Mouse (Mus musculus): ENCODE measurements around the gene Trabd2b. TPM values are rescaled to one million over a fixed set of nuclear protein-coding genes. Genes with fewer than 3 reads are reported as not detected.

Trabd2b gene
- total RNA-seq (2021), result 10 to 100 TPM; 60.1 to 69.8 TPM
- polyA plus RNA-seq (2012; rRNA removed), result 29.1 and 42.7 TPM in 2 replicates
- long read RNA-seq, full-length matches to known transcripts, result 30 of 44 reads
- long read RNA-seq, partial matches to known transcripts, result 2 of 44 reads
- long read RNA-seq, other reads (novel, unspliced or antisense), result 12 of 44 reads

GRCm38 (mm10) chr4:114406355-114407101, at the start of gene Trabd2b:
TSS of gene Trabd2b (plus strand) at chr4:114406724.
- Histone ChIP-seq H3K27me3 (ENCODE audit: control insufficient read depth, insufficient read depth, low read length) (no peaks in the 10 kb centered on the region), H3K4me1 (ENCODE audit: control insufficient read depth, insufficient read depth, low read length) (peaks cover 5% of the 10 kb centered on the region), H3K9ac (ENCODE audit: low read depth, low read length) (peak within 1 kb of the TSS; percentile 97), H3K36me3 (ENCODE audit: control insufficient read depth, insufficient read depth, low read length) (no peaks in the 10 kb centered on the region), H3K79me2 (replicated peaks; ENCODE audit: control insufficient read depth, insufficient read depth, low read length) (no peaks in the 10 kb centered on the region), H3K27ac (peak within 1 kb of the TSS; percentile 85), H3K4me3 (peak within 1 kb of the TSS; percentile 70)
- intact Hi-C loops (cut with DNase I), result loop anchor here (5.0 kb wide), 3 partner anchors 36 to 206 kb away; no protein-coding TSS in a partner anchor
- peak; percentile 46 to 65 for DNase-seq
- TF ChIP-seq CTCF (IDR thresholded peaks at IDR 0.05), result no peak
- no peak for TF ChIP-seq EP300 (IDR thresholded peaks at IDR 0.05; ENCODE audit: insufficient read depth, low read depth, low read length)
- no peak for TF ChIP-seq POLR2A (IDR thresholded peaks at IDR 0.05; ENCODE audit: insufficient read depth, low read depth, low read length)
- 2% methylated on average over 49 of the region's 61 CpGs for WGBS

GRCm38 (mm10) chr4:114357420-114357819, 49.1 kb upstream of the Trabd2b start:
- Histone ChIP-seq H3K36me3 (ENCODE audit: control insufficient read depth, insufficient read depth, low read length) (no peaks in the 10 kb centered on the region), H3K27ac (no peak overlapping the region), H3K27me3 (ENCODE audit: control insufficient read depth, insufficient read depth, low read length) (no peaks in the 10 kb centered on the region), H3K9ac (ENCODE audit: low read depth, low read length) (no peak overlapping the region), H3K4me3 (no peak overlapping the region), H3K4me1 (ENCODE audit: control insufficient read depth, insufficient read depth, low read length) (peaks cover 2% of the 10 kb centered on the region; the same call in 1 of the 2 replicates), H3K79me2 (replicated peaks; ENCODE audit: control insufficient read depth, insufficient read depth, low read length) (no peaks in the 10 kb centered on the region)
- DNase-seq, result no peak
- no peak for TF ChIP-seq EP300 (IDR thresholded peaks at IDR 0.05; ENCODE audit: insufficient read depth, low read depth, low read length)
- no peak for TF ChIP-seq POLR2A (IDR thresholded peaks at IDR 0.05; ENCODE audit: insufficient read depth, low read depth, low read length)
- no peak for TF ChIP-seq CTCF (IDR thresholded peaks at IDR 0.05)
- intact Hi-C loops (cut with DNase I), result no loop called here
- WGBS, result 23% methylated on average over 4 of the region's 4 CpGs

- DNase-seq, result peak in 1 of 2 experiments; percentile 30
- no peak overlapping the region for H3K9ac ChIP-seq (ENCODE audit: low read depth, low read length)
- no peaks in the 10 kb centered on the region for H3K27me3 ChIP-seq (ENCODE audit: control insufficient read depth, insufficient read depth, low read length)
- no peaks in the 10 kb centered on the region for H3K79me2 ChIP-seq (replicated peaks; ENCODE audit: control insufficient read depth, insufficient read depth, low read length)
- H3K36me3 ChIP-seq (ENCODE audit: control insufficient read depth, insufficient read depth, low read length), result no peaks in the 10 kb centered on the region
- no peak overlapping the region for H3K4me3 ChIP-seq
- WGBS, result 16% methylated on average over 2 of the region's 2 CpGs
- intact Hi-C loops (cut with DNase I), result loop anchor here (1.0 kb wide), 1 partner anchor 11 kb away; no protein-coding TSS in a partner anchor
- no peak overlapping the region for H3K27ac ChIP-seq
- peaks cover under 1% of the 10 kb centered on the region; the same call in 1 of the 2 replicates for H3K4me1 ChIP-seq (ENCODE audit: control insufficient read depth, insufficient read depth, low read length)
- TF ChIP-seq EP300 (IDR thresholded peaks at IDR 0.05; ENCODE audit: insufficient read depth, low read depth, low read length) (no peak), CTCF (IDR thresholded peaks at IDR 0.05) (no peak), POLR2A (IDR thresholded peaks at IDR 0.05; ENCODE audit: insufficient read depth, low read depth, low read length) (no peak)
Measured at GRCm38 (mm10) chr4:114358874-114359273, 47.6 kb upstream of the Trabd2b start.

- H3K4me3 ChIP-seq, result no peak overlapping the region
- H3K27ac ChIP-seq, result no peak overlapping the region
- no peak for TF ChIP-seq CTCF (IDR thresholded peaks at IDR 0.05)
- TF ChIP-seq EP300 (IDR thresholded peaks at IDR 0.05; ENCODE audit: insufficient read depth, low read depth, low read length), result no peak
- TF ChIP-seq POLR2A (IDR thresholded peaks at IDR 0.05; ENCODE audit: insufficient read depth, low read depth, low read length), result no peak
- H3K9ac ChIP-seq (ENCODE audit: low read depth, low read length), result no peak overlapping the region
- no peaks in the 10 kb centered on the region for H3K79me2 ChIP-seq (replicated peaks; ENCODE audit: control insufficient read depth, insufficient read depth, low read length)
- no peak for DNase-seq
- no peaks in the 10 kb centered on the region for H3K4me1 ChIP-seq (ENCODE audit: control insufficient read depth, insufficient read depth, low read length)
- no peaks in the 10 kb centered on the region for H3K27me3 ChIP-seq (ENCODE audit: control insufficient read depth, insufficient read depth, low read length)
- 61% methylated on average over 1 of the region's 1 CpGs for WGBS
- intact Hi-C loops (cut with DNase I), result no loop called here
- H3K36me3 ChIP-seq (ENCODE audit: control insufficient read depth, insufficient read depth, low read length), result no peaks in the 10 kb centered on the region
Measured at GRCm38 (mm10) chr4:114359818-114360217, 46.7 kb upstream of the Trabd2b start.

GRCm38 (mm10) chr4:114361336-114361735, 45.2 kb upstream of the Trabd2b start:
- Histone ChIP-seq H3K4me1 (ENCODE audit: control insufficient read depth, insufficient read depth, low read length) (no peaks in the 10 kb centered on the region), H3K27me3 (ENCODE audit: control insufficient read depth, insufficient read depth, low read length) (no peaks in the 10 kb centered on the region), H3K4me3 (no peak overlapping the region), H3K36me3 (ENCODE audit: control insufficient read depth, insufficient read depth, low read length) (no peaks in the 10 kb centered on the region), H3K9ac (ENCODE audit: low read depth, low read length) (no peak overlapping the region), H3K79me2 (replicated peaks; ENCODE audit: control insufficient read depth, insufficient read depth, low read length) (no peaks in the 10 kb centered on the region), H3K27ac (no peak overlapping the region)
- intact Hi-C loops (cut with DNase I), result no loop called here
- TF ChIP-seq POLR2A (IDR thresholded peaks at IDR 0.05; ENCODE audit: insufficient read depth, low read depth, low read length) (no peak), CTCF (IDR thresholded peaks at IDR 0.05) (no peak), EP300 (IDR thresholded peaks at IDR 0.05; ENCODE audit: insufficient read depth, low read depth, low read length) (no peak)
- 86% methylated on average over 2 of the region's 2 CpGs for WGBS
- DNase-seq, result no peak

GRCm38 (mm10) chr4:114365000-114365399, 41.5 kb upstream of the Trabd2b start:
- DNase-seq, result no peak
- intact Hi-C loops (cut with DNase I), result no loop called here
- Histone ChIP-seq H3K27ac (no peak overlapping the region), H3K79me2 (replicated peaks; ENCODE audit: control insufficient read depth, insufficient read depth, low read length) (no peaks in the 10 kb centered on the region), H3K36me3 (ENCODE audit: control insufficient read depth, insufficient read depth, low read length) (no peaks in the 10 kb centered on the region), H3K9ac (ENCODE audit: low read depth, low read length) (no peak overlapping the region), H3K4me1 (ENCODE audit: control insufficient read depth, insufficient read depth, low read length) (no peaks in the 10 kb centered on the region), H3K4me3 (no peak overlapping the region), H3K27me3 (ENCODE audit: control insufficient read depth, insufficient read depth, low read length) (no peaks in the 10 kb centered on the region)
- 75% methylated on average over 4 of the region's 4 CpGs for WGBS
- TF ChIP-seq CTCF (IDR thresholded peaks at IDR 0.05) (no peak), POLR2A (IDR thresholded peaks at IDR 0.05; ENCODE audit: insufficient read depth, low read depth, low read length) (no peak)

All from heart, adult 2 months (tissue).